17 mouse cellular contexts compared by ENCODE assay signal in the genomic region with DNA sequence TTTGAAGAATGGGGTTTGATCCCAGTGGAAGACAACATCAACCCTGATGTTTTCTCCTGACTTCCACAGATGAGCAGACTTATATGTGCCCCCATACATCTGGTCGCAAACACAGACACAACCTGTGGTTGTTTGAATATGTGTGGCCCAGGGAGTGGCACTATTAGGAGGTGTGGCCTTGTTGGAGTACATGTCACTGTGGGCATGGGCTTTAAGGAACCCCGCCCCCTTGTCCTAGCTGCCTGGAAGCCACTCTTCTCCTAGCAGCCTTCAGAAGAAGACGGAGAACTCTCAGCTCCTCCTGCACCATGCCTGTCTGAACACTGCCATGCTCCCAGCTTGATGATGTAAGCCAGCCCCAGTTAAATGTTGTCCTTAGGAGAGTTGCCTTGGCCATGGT.
"Had no signal": no experiment of that assay in that cellular context is flagged by ENCODE, and none has a peak within 500 bp of the region (broad histone marks: within the 10 kb centered on the region; RNA-seq: fewer than 3 reads in every experiment).

No protein-coding gene starts in this region.

- H3K27ac ChIP-seq: layer of hippocampus, adult 2 months; limb, embryonic 12.5 days; liver, embryonic 13.5 days; macrophage had no signal

- H3K9ac ChIP-seq: limb, embryonic 12.5 days; liver, embryonic 13.5 days; liver, postnatal 0 days; neural tube, embryonic 13.5 days; stomach, embryonic 15.5 days had no signal

- H3K4me2 ChIP-seq: limb, embryonic 12.5 days; liver, embryonic 13.5 days; midbrain, embryonic 11.5 days; neural tube, embryonic 13.5 days; stomach, embryonic 15.5 days had no signal

- H3K4me3 ChIP-seq: layer of hippocampus, adult 2 months; limb, embryonic 12.5 days; liver, embryonic 13.5 days; megakaryocyte, embryonic 14.5 days; neural tube, embryonic 13.5 days; stomach, embryonic 15.5 days had no signal

- H3K4me1 ChIP-seq: liver, embryonic 13.5 days; stomach, embryonic 15.5 days had no signal

- H3K9me3 ChIP-seq: limb, embryonic 12.5 days; liver, embryonic 13.5 days; megakaryocyte, embryonic 14.5 days; neural tube, embryonic 13.5 days; stomach, embryonic 15.5 days had no signal

- DNase-seq: kidney, adult 11 months; kidney, postnatal 10 days; kidney, postnatal 4 days; liver; liver, embryonic 13.5 days; liver, postnatal 0 days; retina, postnatal 1 day; right cerebral cortex, postnatal 4 days had no signal

- ATAC-seq: hindbrain, embryonic 16.5 days; liver, postnatal 0 days; midbrain, embryonic 16.5 days had no signal

- H3K27me3 ChIP-seq: limb, embryonic 12.5 days; liver, embryonic 13.5 days; megakaryocyte, embryonic 14.5 days; neural tube, embryonic 13.5 days; stomach, embryonic 15.5 days had no signal

- H3K36me3 ChIP-seq: stomach, embryonic 15.5 days had no signal
